Mouse (Mus musculus): Measurements from ENCODE around the gene Tdpoz2.
"Not testable (repeated sequence)": the region's sequence is repeated elsewhere in the genome, so short reads cannot be mapped to it uniquely, and the experiment has no call there.

GRCm38 (mm10) chr3:93670805-93671503, 18.5 kb upstream of the Tdpoz2 start:
- TF ChIP-seq POLR2A (IDR thresholded peaks at IDR 0.05; ENCODE audit: low read depth, low read length); EP300 (IDR thresholded peaks at IDR 0.05; ENCODE audit: low read length): not testable (repeated sequence)
